Mouse (Mus musculus) forebrain, embryonic 14.5 days (tissue): ENCODE results near the gene Traf5. TPM values are rescaled to one million over a fixed set of nuclear protein-coding genes. Genes with fewer than 3 reads are reported as not detected.

ENCODE experiments used
- ATAC-seq: fragments of 200-750 bp; cut with Nextera tagmentation; 2 replicates; pipeline ENCODE4 v1.8.0; 2017; ENCODE audit warnings: mild to moderate bottlenecking, moderate library complexity
- DNase-seq: peaks from one replicate; pipeline ENCODE4 v3.0.0-alpha.2; 2015; ENCODE audit warnings: low spot score
- H3K27ac ChIP-seq: fragments of 300-500 bp; sonication (generic); 2 replicates; pipeline ENCODE4 v1.5.1; 2014; ENCODE audit warnings: low read depth, mild to moderate bottlenecking, control low read depth, low read length, moderate library complexity
- H3K27me3 ChIP-seq: fragments of 300-500 bp; sonication (generic); replicated peaks from 2 replicates; pipeline ENCODE4 v1.6.1; 2014; ENCODE audit warnings: low read length, control low read depth, mixed read lengths; ENCODE audit not compliant: control insufficient read depth, insufficient read depth
- H3K36me3 ChIP-seq: fragments of 300-500 bp; sonication (generic); 2 replicates; pipeline ENCODE4 v1.6.1; 2014; ENCODE audit warnings: low read length, control low read depth; ENCODE audit not compliant: control insufficient read depth, insufficient read depth
- H3K4me1 ChIP-seq: fragments of 300-500 bp; sonication (generic); 2 replicates; pipeline ENCODE4 v1.6.1; 2014; ENCODE audit warnings: antibody characterized with exemption, low read length, control low read depth; ENCODE audit not compliant: control insufficient read depth, insufficient read depth
- H3K4me2 ChIP-seq: fragments of 300-500 bp; sonication (generic); 2 replicates; pipeline ENCODE4 v1.6.1; 2014; ENCODE audit warnings: mild to moderate bottlenecking, control low read depth, low read length
- H3K4me3 ChIP-seq: fragments of 300-500 bp; sonication (generic); 2 replicates; pipeline ENCODE4 v1.5.1; 2014; ENCODE audit warnings: low read depth, low read length, control low read depth
- H3K9ac ChIP-seq: fragments of 300-500 bp; sonication (generic); 2 replicates; pipeline ENCODE4 v1.6.1; 2014; ENCODE audit warnings: mild to moderate bottlenecking, low read length, control low read depth, moderate library complexity
- H3K9me3 ChIP-seq: fragments of 300-500 bp; sonication (generic); replicated peaks from 2 replicates; pipeline ENCODE4 v1.6.1; 2016; ENCODE audit warnings: low read length, control low read depth, mixed read lengths; ENCODE audit not compliant: control insufficient read depth
- WGBS: fragments of 180-500 bp; shearing (Covaris S2); extraction: QIAGEN DNeasy Blood & Tissue Kit; methylation state at CpG from one replicate; pipeline ENCODE4 v1.1.7; 2014; 5-methylcytosine and 5-hydroxymethylcytosine counted together
- polyA plus RNA-seq: library from polyadenylated mRNA; unstranded; fragments of >200 nt; fragmentation: Nextera tagmentation; extraction: Ambion mirVana; gene quantifications from 2 replicates; pipeline ENCODE4 v1.2.1, GENCODE M21; 2014

Traf5 gene
- polyA plus RNA-seq, 1 experiment from 2014 or later = 3.3 TPM

DNA sequence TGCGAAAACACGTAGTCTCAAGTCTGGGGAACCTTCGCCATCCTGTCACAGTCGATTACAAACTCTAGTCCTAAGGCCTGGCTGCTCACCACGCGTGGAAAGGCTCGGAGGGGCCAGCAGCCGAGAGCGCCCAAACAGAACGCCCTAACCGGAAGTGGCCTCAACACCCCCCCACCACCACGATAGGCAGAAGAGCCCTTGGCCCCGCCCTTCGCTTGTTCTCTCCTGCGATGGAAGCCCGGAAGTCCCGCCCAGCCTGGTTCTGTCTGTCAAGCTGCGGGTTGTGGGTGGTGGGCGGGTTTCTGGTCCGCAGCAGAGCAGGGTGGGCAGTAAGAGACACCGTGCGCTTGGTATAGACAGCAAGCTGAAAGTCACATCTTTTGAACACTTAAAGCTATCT lies 102.4 kb downstream of the Traf5 start:
- no peaks in the 10 kb centered on the region for H3K27me3 ChIP-seq
- DNase-seq = peak; percentile 99
- H3K9me3 ChIP-seq = no peaks in the 10 kb centered on the region
- H3K4me3 ChIP-seq = peak overlapping the region; percentile 51
- H3K36me3 ChIP-seq = no peaks in the 10 kb centered on the region
- peak overlapping the region; percentile 80 for H3K9ac ChIP-seq
- peak overlapping the region; percentile 71 for H3K4me2 ChIP-seq
- peak overlapping the region; percentile 77 for H3K27ac ChIP-seq
- ATAC-seq = peak; percentile 100
- no peaks in the 10 kb centered on the region for H3K4me1 ChIP-seq
- 0% methylated on average over 22 of the region's 22 CpGs for WGBS

- DNase-seq = no peak
- Histone ChIP-seq H3K9me3 (no peaks in the 10 kb centered on the region), H3K4me1 (no peaks in the 10 kb centered on the region), H3K9ac (no peak overlapping the region), H3K27me3 (no peaks in the 10 kb centered on the region), H3K36me3 (no peaks in the 10 kb centered on the region), H3K4me2 (peak overlapping the region; percentile 71), H3K27ac (no peak overlapping the region), H3K4me3 (no peak overlapping the region)
- 88% methylated on average over 5 of the region's 5 CpGs for WGBS
- ATAC-seq = no peak
These were observed 103.3 kb downstream of the Traf5 start for GRCm38 (mm10) chr1:191989060-191989459.

DNA sequence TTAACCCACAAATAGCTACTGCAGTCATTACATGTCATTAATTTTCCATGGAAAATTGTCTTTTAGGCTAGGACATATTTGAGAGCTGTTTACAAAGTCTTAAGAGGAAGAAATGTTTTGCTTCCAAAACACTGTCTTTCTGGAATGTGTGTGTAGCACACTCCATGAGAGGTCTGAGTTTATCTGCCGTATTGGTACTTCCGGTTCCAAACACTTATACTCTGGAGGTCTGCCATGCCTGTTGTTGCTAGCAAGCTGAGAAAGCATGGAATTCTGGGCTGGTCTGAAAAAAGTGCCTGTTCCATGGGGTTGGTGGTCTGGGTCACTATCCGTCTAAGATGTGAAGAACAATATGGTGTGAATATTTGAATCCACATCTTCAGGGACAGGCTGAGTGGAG lies 103.7 kb downstream of the Traf5 start:
- DNase-seq (no peak), ATAC-seq (no peak)
- Histone ChIP-seq H3K27ac (no peak overlapping the region), H3K4me1 (no peaks in the 10 kb centered on the region), H3K27me3 (no peaks in the 10 kb centered on the region), H3K4me3 (no peak overlapping the region), H3K9ac (no peak overlapping the region), H3K4me2 (no peak overlapping the region), H3K9me3 (no peaks in the 10 kb centered on the region), H3K36me3 (no peaks in the 10 kb centered on the region)
- 93% methylated on average over 3 of the region's 3 CpGs for WGBS

DNA sequence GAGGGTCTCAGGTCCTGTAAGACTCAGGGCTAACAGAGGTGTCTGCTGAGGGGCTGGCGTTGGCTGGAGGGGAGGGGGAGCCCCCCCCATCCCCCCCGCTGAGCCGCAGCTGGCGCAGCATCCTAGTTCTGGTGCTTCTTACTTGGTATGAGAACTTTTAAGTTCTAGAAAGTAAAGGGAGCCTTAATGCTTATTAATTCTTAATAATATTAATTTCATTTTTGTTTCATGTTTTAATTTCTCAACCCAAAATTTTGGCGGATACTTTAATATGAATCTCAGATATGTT lies 104.9 kb downstream of the Traf5 start:
- WGBS = 58% methylated on average over 5 of the region's 5 CpGs
- Histone ChIP-seq H3K4me2 (no peak overlapping the region), H3K9ac (no peak overlapping the region), H3K27ac (no peak overlapping the region), H3K36me3 (no peaks in the 10 kb centered on the region), H3K9me3 (no peaks in the 10 kb centered on the region), H3K4me3 (no peak overlapping the region), H3K27me3 (no peaks in the 10 kb centered on the region), H3K4me1 (no peaks in the 10 kb centered on the region)
- DNase-seq (no peak), ATAC-seq (no peak)

DNA sequence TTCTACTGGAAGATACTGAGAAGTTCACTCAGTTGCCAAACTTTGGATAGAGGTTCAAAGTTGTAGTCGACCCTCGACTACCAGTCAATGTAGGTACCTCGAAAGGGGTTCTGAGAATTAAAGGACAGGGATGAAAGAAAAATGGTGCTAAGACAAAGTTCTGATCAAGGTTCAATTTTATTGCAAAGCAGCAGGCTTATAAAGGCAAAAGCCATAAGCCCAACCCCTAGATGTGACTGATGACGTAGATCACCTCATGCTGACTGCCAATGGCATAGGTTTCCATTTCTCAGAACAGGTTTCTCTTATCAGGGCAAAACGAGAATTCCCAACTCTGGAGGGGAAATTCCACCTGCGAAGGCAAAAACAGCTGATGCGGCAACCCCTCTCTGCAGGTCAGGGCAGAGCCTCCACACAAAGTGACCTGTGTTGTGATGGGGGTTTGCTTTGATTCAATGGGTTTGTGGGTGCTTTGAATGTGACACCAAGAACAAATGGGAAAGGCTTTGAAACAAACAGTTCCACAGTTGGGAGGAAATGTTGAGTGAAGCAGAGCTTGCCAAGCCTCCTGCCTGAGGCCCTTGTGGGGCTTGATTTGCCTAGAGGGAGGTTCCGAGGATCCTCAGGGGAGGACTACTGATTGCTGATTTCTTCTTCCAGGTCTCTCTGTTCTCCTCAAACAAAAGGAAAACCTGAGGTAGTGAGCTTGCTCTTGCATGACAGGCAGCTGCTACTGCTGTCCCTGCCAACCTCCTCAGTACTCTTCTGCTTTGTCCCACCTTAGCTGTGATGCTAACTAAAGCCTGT lies 105.5 kb downstream of the Traf5 start:
- H3K4me3 ChIP-seq = no peak overlapping the region
- no peak overlapping the region for H3K27ac ChIP-seq
- no peaks in the 10 kb centered on the region for H3K4me1 ChIP-seq
- H3K9me3 ChIP-seq = no peaks in the 10 kb centered on the region
- DNase-seq (no peak), ATAC-seq (no peak)
- H3K4me2 ChIP-seq = no peak overlapping the region
- no peak overlapping the region for H3K9ac ChIP-seq
- no peaks in the 10 kb centered on the region for H3K27me3 ChIP-seq
- 80% methylated on average over 8 of the region's 8 CpGs for WGBS
- no peaks in the 10 kb centered on the region for H3K36me3 ChIP-seq

DNA sequence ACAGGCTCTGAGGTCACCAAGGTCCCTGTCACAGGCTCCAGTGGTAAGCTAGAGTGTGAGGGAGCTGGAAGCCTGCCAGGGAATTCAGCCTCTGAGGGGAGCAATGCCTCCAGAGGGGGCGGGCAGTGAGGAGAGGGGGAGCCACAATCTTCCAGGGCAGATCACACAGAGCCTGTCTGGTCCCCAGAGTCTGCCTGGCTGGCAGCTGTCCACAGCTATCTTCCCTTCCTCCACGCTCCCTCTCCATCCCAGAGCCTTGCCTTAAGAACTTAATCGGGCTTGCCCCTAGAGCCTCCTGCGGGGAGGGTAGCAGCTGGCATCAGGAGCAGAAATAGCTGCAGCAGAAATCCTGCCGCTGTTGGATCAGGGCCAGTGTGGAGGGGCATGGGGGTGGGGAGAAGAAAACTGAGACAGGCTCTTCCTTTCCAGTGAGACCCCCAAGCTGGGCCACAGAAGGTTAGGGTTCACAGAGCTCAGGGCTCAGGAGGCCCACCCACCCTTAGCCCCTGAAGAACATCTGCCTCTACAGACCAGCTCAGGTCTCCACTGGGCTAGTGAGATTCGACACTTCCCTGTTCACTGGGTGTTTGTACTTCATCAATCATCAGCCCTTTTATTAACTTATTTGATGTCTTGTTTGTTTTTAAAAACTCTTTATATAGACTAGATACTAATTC lies 110.8 kb downstream of the Traf5 start:
- 22% methylated on average over 6 of the region's 6 CpGs for WGBS

GRCm38 (mm10) chr1:191977187-191977586 lies 115.2 kb downstream of the Traf5 start, which contains the start of gene Rd3:
TSS of gene Rd3 (plus strand) at chr1:191977370.
- Histone ChIP-seq H3K27ac (no peak within 1 kb of the TSS), H3K27me3 (no peaks in the 10 kb centered on the region), H3K9ac (no peak within 1 kb of the TSS), H3K9me3 (no peaks in the 10 kb centered on the region), H3K4me1 (peaks cover 8% of the 10 kb centered on the region), H3K4me2 (no peak within 1 kb of the TSS), H3K36me3 (no peaks in the 10 kb centered on the region), H3K4me3 (no peak within 1 kb of the TSS)
- peak; percentile 88 for DNase-seq
- peak; percentile 86 for ATAC-seq
- 24% methylated on average over 5 of the region's 5 CpGs for WGBS

More for the DNA sequence above, 110.8 kb downstream of the Traf5 start:
- ATAC-seq (peak; percentile 73), DNase-seq (peak; percentile 72)
- H3K9me3 ChIP-seq = no peaks in the 10 kb centered on the region
- H3K27ac ChIP-seq = peak overlapping the region; percentile 15; the same call in 1 of the 2 replicates
- no peaks in the 10 kb centered on the region for H3K27me3 ChIP-seq
- H3K4me3 ChIP-seq = no peak overlapping the region
- no peaks in the 10 kb centered on the region for H3K36me3 ChIP-seq
- H3K4me2 ChIP-seq = no peak overlapping the region
- no peak overlapping the region for H3K9ac ChIP-seq
- H3K4me1 ChIP-seq = peaks cover 8% of the 10 kb centered on the region

DNA sequence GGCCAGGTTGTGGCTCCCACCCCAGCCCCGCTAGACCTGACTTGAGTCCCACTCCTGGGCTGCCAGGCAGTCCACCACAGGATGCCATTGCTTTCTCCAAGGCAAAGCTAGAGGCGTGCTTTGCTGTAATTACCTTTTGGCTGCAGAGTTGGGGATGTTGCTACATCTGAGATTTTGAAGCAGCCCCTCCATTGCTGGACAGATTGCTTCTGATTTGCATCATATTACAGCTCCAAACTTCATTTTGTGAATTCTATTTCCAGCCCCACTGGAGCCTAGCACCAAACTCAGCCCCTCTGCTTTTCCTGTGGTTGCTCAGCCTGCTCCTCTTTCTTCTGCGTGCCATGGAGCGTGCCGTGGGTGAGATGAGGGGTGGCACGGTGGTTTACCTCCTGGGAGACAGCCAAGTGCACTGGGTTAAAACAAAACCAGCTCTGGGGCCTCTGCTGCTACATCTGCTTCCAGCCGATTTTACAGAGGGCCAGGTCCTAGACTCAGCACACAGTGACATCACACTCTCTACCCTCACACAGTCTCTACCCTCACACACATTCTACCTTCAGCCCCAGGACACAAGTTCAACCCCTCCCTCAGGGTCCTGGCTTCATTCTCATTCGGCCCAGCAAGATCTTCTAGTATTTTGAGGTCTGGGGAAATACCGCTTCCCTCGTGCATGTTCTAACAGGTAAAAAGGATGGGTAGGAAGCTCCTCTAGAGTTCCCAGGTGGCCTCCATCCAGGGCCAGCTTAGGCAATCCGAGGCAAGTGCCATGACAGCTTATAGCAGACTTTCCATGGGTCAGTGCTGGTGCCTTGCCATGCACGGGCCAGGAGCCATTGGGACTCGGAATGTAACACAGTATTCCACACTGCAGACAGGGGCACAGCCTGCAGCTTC lies 117.6 kb downstream of the Traf5 start:
- DNase-seq = no peak
- H3K27ac ChIP-seq = no peak overlapping the region
- H3K27me3 ChIP-seq = no peaks in the 10 kb centered on the region
- H3K9me3 ChIP-seq = no peaks in the 10 kb centered on the region
- H3K4me1 ChIP-seq = no peaks in the 10 kb centered on the region; the same call in 1 of the 2 replicates
- H3K36me3 ChIP-seq = no peaks in the 10 kb centered on the region
- 53% methylated on average over 13 of the region's 13 CpGs for WGBS
- no peak overlapping the region for H3K9ac ChIP-seq
- no peak overlapping the region for H3K4me3 ChIP-seq
- ATAC-seq = no peak
- H3K4me2 ChIP-seq = no peak overlapping the region
